Mouse (Mus musculus): Measurements from ENCODE around the gene Gm17364. TPM values are rescaled to one million over a fixed set of nuclear protein-coding genes. Genes with fewer than 3 reads are reported as not detected.
"Not testable (repeated sequence)": the region's sequence is repeated elsewhere in the genome, so short reads cannot be mapped to it uniquely, and the experiment has no call there.

The Gm17364 gene
- polyA plus RNA-seq, 1 experiment, result not detected

- H3K4me1 ChIP-seq (replicated peaks; ENCODE audit: control insufficient read depth, insufficient read depth, low read length), result no peaks in the 10 kb centered on the region
- no peak overlapping the region for H3K4me3 ChIP-seq (ENCODE audit: control insufficient read depth, insufficient read depth, low read length)
- no peaks in the 10 kb centered on the region for H3K36me3 ChIP-seq (ENCODE audit: control insufficient read depth, insufficient read depth, low read length)
- WGBS, result 77% methylated on average over 3 of the region's 3 CpGs
- TF ChIP-seq CTCF (IDR thresholded peaks at IDR 0.05; ENCODE audit: borderline replicate concordance, control insufficient read depth, extremely low read depth, insufficient read depth, low read length, poor library complexity), result no peak
- TF ChIP-seq POLR2A (IDR thresholded peaks at IDR 0.05; ENCODE audit: control insufficient read depth, extremely low read depth, insufficient read depth, low read length, poor library complexity), result no peak
- no peak overlapping the region for H3K27ac ChIP-seq (ENCODE audit: control insufficient read depth, insufficient read depth, low read length)
- no peak for DNase-seq
- no peaks in the 10 kb centered on the region for H3K27me3 ChIP-seq (ENCODE audit: control insufficient read depth, insufficient read depth, low read length)
These were observed 16.8 kb downstream of the Gm17364 start for GRCm38 (mm10) chr13:41256962-41257361.

- WGBS, result 97% methylated on average over 5 of the region's 5 CpGs
These were observed 17.7 kb downstream of the Gm17364 start for GRCm38 (mm10) chr13:41256126-41256525.

GRCm38 (mm10) chr13:41252736-41253135, 21.0 kb downstream of the Gm17364 start:
- peaks cover 6% of the 10 kb centered on the region for H3K4me1 ChIP-seq (replicated peaks; ENCODE audit: control insufficient read depth, insufficient read depth, low read length)
- DNase-seq, result no peak
- no peak for TF ChIP-seq CTCF (IDR thresholded peaks at IDR 0.05; ENCODE audit: borderline replicate concordance, control insufficient read depth, extremely low read depth, insufficient read depth, low read length, poor library complexity)
- TF ChIP-seq POLR2A (IDR thresholded peaks at IDR 0.05; ENCODE audit: control insufficient read depth, extremely low read depth, insufficient read depth, low read length, poor library complexity), result no peak
- no peaks in the 10 kb centered on the region for H3K36me3 ChIP-seq (ENCODE audit: control insufficient read depth, insufficient read depth, low read length)
- H3K27me3 ChIP-seq (ENCODE audit: control insufficient read depth, insufficient read depth, low read length), result no peaks in the 10 kb centered on the region
- H3K4me3 ChIP-seq (ENCODE audit: control insufficient read depth, insufficient read depth, low read length), result no peak overlapping the region
- no peak overlapping the region for H3K27ac ChIP-seq (ENCODE audit: control insufficient read depth, insufficient read depth, low read length)
- WGBS, result 96% methylated on average over 7 of the region's 7 CpGs

More at GRCm38 (mm10) chr13:41256126-41256525, 17.7 kb downstream of the Gm17364 start:
- Histone ChIP-seq H3K36me3 (ENCODE audit: control insufficient read depth, insufficient read depth, low read length) (no peaks in the 10 kb centered on the region), H3K27me3 (ENCODE audit: control insufficient read depth, insufficient read depth, low read length) (no peaks in the 10 kb centered on the region), H3K27ac (ENCODE audit: control insufficient read depth, insufficient read depth, low read length) (no peak overlapping the region), H3K4me1 (replicated peaks; ENCODE audit: control insufficient read depth, insufficient read depth, low read length) (peaks cover 2% of the 10 kb centered on the region; the same call in 1 of the 2 replicates), H3K4me3 (ENCODE audit: control insufficient read depth, insufficient read depth, low read length) (no peak overlapping the region)
- DNase-seq, result no peak
- no peak for TF ChIP-seq POLR2A (IDR thresholded peaks at IDR 0.05; ENCODE audit: control insufficient read depth, extremely low read depth, insufficient read depth, low read length, poor library complexity)

GRCm38 (mm10) chr13:41252141-41252540, 21.6 kb downstream of the Gm17364 start:
- no peak for DNase-seq
- Histone ChIP-seq H3K27ac (ENCODE audit: control insufficient read depth, insufficient read depth, low read length) (no peak overlapping the region), H3K27me3 (ENCODE audit: control insufficient read depth, insufficient read depth, low read length) (no peaks in the 10 kb centered on the region), H3K4me1 (replicated peaks; ENCODE audit: control insufficient read depth, insufficient read depth, low read length) (peaks cover 6% of the 10 kb centered on the region), H3K36me3 (ENCODE audit: control insufficient read depth, insufficient read depth, low read length) (no peaks in the 10 kb centered on the region), H3K4me3 (ENCODE audit: control insufficient read depth, insufficient read depth, low read length) (no peak overlapping the region)
- WGBS, result 97% methylated on average over 6 of the region's 6 CpGs
- no peak for TF ChIP-seq CTCF (IDR thresholded peaks at IDR 0.05; ENCODE audit: borderline replicate concordance, control insufficient read depth, extremely low read depth, insufficient read depth, low read length, poor library complexity)
- no peak for TF ChIP-seq POLR2A (IDR thresholded peaks at IDR 0.05; ENCODE audit: control insufficient read depth, extremely low read depth, insufficient read depth, low read length, poor library complexity)

GRCm38 (mm10) chr13:41251667-41252066, 22.1 kb downstream of the Gm17364 start:
- Histone ChIP-seq H3K4me1 (replicated peaks; ENCODE audit: control insufficient read depth, insufficient read depth, low read length) (peaks cover 6% of the 10 kb centered on the region), H3K36me3 (ENCODE audit: control insufficient read depth, insufficient read depth, low read length) (no peaks in the 10 kb centered on the region), H3K27me3 (ENCODE audit: control insufficient read depth, insufficient read depth, low read length) (no peaks in the 10 kb centered on the region), H3K4me3 (ENCODE audit: control insufficient read depth, insufficient read depth, low read length) (no peak overlapping the region), H3K27ac (ENCODE audit: control insufficient read depth, insufficient read depth, low read length) (no peak overlapping the region)
- DNase-seq, result no peak
- no peak for TF ChIP-seq CTCF (IDR thresholded peaks at IDR 0.05; ENCODE audit: borderline replicate concordance, control insufficient read depth, extremely low read depth, insufficient read depth, low read length, poor library complexity)
- no peak for TF ChIP-seq POLR2A (IDR thresholded peaks at IDR 0.05; ENCODE audit: control insufficient read depth, extremely low read depth, insufficient read depth, low read length, poor library complexity)
- 94% methylated on average over 5 of the region's 5 CpGs for WGBS

GRCm38 (mm10) chr13:41251232-41251631, 22.5 kb downstream of the Gm17364 start:
- not testable (repeated sequence) for H3K4me3 ChIP-seq (ENCODE audit: control insufficient read depth, insufficient read depth, low read length); DNase-seq; H3K36me3 ChIP-seq (ENCODE audit: control insufficient read depth, insufficient read depth, low read length); H3K27me3 ChIP-seq (ENCODE audit: control insufficient read depth, insufficient read depth, low read length); H3K4me1 ChIP-seq (replicated peaks; ENCODE audit: control insufficient read depth, insufficient read depth, low read length); H3K27ac ChIP-seq (ENCODE audit: control insufficient read depth, insufficient read depth, low read length)
- 95% methylated on average over 5 of the region's 5 CpGs for WGBS

GRCm38 (mm10) chr13:41250318-41250981, 23.3 kb downstream of the Gm17364 start:
- Histone ChIP-seq H3K27me3 (ENCODE audit: control insufficient read depth, insufficient read depth, low read length) (no peaks in the 10 kb centered on the region), H3K27ac (ENCODE audit: control insufficient read depth, insufficient read depth, low read length) (no peak overlapping the region), H3K4me3 (ENCODE audit: control insufficient read depth, insufficient read depth, low read length) (peak overlapping the region; percentile 76), H3K36me3 (ENCODE audit: control insufficient read depth, insufficient read depth, low read length) (no peaks in the 10 kb centered on the region), H3K4me1 (replicated peaks; ENCODE audit: control insufficient read depth, insufficient read depth, low read length) (peaks cover 6% of the 10 kb centered on the region)
- no peak for DNase-seq
- TF ChIP-seq POLR2A (IDR thresholded peaks at IDR 0.05; ENCODE audit: control insufficient read depth, extremely low read depth, insufficient read depth, low read length, poor library complexity) (no peak), CTCF (IDR thresholded peaks at IDR 0.05; ENCODE audit: borderline replicate concordance, control insufficient read depth, extremely low read depth, insufficient read depth, low read length, poor library complexity) (0 out of 2 replicates have a peak, but pooled peaks have one; percentile 23)
- 7% methylated on average over 27 of the region's 27 CpGs for WGBS
